Mouse (Mus musculus): ENCODE data around the gene Dlgap3.

Gene Dlgap3

DNA sequence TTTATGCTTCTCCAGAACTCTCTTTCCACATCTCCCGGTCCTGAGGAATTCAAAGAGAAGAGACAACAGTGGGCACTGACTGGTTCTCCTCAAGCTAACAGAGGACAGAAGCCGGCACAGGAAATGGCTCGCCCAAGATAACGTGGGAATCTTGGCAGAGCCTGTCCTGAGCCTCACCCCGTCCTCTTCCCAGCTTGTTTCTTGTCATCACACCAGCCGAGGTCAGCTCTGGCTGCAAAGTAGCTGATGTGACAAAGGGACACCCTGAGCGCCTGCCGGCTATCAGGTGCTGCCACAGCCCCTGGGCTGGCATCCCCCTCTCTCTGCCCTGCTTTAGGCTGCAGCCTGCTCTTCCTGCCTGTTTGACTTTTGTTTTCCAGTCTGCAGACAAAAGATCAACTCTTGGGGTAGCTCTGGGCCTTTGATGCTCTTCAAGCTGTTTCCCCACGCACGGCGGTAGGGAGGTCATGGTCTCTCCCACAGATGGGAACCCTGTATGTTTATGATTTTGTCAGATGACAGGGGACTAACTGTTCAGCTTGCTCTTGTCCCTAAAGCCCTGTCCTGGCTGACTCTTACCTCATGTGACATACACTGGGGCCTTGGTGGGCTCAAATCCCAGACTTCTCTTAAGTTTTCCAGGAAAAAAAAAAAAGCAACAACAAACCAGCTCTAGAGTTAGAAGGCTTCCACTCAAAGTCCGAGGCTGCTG lies 89.3 kb downstream of the Dlgap3 start:
- DNase-seq (ENCODE audit: low read depth, low spot score) = no peak

GRCm38 (mm10) chr4:127261601-127262000 lies 92.6 kb downstream of the Dlgap3 start:
- DNase-seq (ENCODE audit: low read depth, low spot score) = no peak

GRCm38 (mm10) chr4:127263438-127264182 lies 94.6 kb downstream of the Dlgap3 start:
- no peak for DNase-seq (ENCODE audit: low read depth, low spot score)

DNA sequence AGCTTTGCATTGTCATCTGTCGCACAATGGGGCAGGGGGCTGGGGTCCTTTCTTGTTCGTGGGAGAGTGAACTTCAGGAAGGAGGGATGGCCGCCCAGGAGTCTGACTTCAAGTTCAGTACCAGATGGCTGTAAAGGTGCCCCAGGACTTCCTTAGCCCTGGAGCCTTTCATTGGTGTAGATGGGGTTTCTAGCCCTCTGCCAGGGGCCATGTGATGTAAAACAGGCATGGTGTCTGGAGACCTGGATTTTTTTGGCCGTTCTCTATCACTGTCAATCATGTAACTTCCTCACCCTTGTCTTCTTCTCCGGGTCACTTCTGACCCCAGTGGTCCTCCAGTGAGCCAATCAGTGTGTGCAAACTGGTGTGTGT lies 95.2 kb downstream of the Dlgap3 start:
- no peak for DNase-seq (ENCODE audit: low read depth, low spot score)

- DNase-seq (ENCODE audit: low read depth, low spot score) = no peak
Measured at GRCm38 (mm10) chr4:127278451-127279001, 109.5 kb downstream of the Dlgap3 start.

DNA sequence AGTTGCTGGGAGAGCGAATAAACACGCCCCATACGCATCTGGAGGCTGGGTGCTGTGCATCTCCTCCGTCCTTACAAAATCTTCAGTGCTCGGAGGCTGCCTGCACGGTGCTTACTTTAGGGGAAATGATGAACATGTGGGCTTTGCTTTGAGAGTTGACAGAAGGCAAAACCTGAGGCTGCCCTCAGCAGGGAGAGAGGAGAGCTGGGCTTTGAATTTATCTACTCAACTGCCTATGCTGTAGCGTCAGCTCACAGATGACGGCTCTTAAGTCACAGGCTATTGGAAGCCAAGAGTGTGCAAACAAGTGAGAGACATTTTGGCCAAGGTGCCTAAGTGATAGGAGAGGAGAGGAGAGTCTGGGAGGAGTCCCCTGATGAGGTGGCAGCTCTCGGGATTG lies 110.2 kb downstream of the Dlgap3 start:
- no peak for DNase-seq (ENCODE audit: low read depth, low spot score)

Measured in R1 (cell line).